Mouse (Mus musculus): Measurements from ENCODE around the gene Samd15.
"Not testable (repeated sequence)": the region's sequence is repeated elsewhere in the genome, so short reads cannot be mapped to it uniquely, and the experiment has no call there.

The Samd15 gene

DNA sequence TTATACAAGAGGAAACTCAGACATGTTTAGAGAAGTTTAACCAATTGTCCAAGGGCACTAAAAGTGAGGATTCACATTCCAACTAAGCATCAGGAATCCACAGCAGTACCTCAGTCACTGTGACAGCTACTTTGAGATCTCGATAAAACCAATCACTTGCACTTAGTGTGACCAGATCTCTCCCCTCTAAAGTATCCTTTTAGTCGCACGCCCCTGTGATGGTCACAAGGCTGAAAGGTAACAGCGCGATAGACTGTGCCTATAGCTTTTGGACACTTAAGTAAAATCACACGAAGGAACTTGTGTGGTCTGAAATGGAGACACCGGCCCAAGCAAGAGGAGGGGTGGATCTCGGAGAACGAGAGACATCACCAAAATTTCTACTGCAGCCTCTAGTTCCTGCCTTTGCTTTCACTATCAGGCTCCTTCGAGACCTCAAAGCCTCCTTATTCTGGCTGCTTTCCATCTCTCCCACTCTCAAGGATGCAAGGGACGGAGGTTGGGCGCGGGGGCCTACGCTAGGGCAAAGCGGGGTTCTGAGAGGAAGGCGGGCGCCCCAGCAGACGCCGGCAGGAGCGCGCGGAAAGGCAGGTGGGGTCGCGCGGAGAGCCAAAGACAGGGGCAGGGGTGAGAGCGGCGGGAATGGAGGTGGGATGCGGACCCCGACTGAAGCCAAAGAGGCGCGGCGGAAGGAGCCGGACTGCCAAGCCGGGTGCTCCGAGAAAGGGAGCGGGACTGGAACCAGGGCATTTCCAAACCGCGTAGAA is at the start of gene Samd15:
TSS of gene Samd15 (plus strand) at position 518 of the 767 bp plus-strand sequence.
- DNase-seq (ENCODE audit: low read depth, low spot score), result peak; percentile 74

DNA sequence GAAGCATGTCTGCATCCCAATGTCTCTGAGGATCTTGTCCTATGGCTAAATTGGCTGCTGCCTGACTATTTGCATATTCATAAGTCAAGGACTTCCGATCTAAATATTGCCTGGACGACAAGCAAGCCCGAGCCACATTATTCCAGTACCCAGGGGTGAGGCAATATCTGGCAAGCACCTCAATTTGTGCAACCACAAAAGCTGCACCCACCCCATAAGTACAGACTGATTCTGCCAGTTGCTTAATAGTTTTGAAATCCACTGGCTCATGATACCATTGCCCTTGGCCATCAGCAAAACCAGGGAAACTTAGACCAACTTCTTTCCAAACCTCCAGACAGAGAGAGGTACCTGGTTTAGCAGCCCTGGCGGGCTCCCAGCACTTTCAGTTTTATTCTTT is 45.1 kb upstream of the Samd15 start:
- not testable (repeated sequence) for DNase-seq (ENCODE audit: low read depth, low spot score)

DNA sequence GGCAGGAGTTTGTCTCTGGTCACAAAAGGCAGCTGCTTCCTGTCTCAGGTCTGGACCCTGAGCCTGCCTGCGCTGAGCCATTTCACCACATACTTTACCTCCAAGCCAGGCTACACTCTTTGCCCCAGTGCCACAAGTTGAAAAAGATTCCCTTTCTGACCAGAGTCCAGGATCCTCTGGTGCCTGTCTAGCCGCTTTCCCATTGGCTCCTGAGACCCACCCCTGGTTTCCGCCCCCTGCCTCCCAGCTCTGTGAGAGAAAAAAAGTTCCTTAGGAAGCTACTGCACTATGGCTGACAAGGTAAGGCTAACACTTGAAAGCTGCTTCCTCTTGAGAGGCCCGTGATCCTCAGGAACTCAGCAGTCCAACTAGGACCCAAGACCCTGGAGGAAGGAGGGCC is 42.2 kb upstream of the Samd15 start:
- no peak for DNase-seq (ENCODE audit: low read depth, low spot score)

DNA sequence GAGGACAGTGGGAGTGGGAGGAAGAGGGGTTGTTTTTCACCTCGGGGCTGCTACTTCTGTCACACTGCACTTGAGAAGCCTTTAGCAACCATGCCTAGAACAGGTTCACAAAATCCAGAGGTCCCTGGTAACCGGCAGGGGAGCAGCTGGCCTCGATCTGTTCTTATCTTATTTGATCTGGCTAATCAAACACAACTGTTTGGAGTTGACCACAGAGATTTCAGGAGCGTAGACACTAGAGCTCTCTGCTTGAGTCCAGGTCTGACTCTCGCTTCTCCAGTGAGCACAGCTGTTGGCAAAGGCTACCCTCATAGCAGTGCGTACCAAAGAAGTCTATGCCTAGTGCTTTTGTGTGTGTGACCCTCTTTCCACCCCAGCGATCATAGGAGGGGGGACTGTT is 41.4 kb upstream of the Samd15 start:
- no peak for DNase-seq (ENCODE audit: low read depth, low spot score)

DNA sequence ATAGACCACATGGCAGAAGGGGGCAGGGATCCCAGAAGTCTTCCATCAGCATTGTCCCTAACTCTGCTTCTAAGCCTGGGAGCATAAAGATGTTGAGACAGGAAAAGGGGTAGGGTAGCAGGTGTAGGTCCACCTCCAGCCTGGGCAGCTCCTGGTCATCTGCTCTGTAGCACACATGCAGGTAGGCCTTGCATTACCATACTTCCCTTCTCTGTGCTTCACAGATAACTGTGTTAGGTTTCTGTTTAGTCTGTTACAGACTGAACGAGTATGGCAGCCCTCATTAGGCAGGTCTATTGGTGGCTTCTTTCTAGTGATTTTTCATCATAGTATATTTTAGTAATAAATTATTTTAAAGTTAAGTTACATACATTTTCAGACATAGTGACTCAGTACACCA is 39.2 kb upstream of the Samd15 start:
- DNase-seq (ENCODE audit: low read depth, low spot score), result no peak

DNA sequence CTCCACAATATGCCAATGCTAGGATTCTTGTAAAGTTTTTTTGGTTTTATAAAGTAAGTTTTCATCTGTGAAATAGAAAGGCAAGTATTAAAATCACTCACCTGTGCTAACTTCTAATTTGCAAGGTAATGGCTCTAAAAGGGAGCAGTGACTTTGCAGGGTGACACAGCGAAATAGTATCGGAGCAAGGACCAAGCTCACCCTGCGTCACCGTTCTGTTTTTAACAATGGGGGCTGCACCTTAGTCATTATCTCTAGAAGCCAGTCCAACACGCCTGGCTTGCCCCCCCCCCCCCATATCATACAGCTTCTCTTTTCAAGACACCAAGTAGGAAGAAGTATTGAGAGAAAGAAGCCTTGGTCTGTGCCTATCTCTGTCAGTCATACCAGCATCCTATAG is 38.7 kb upstream of the Samd15 start:
- no peak for DNase-seq (ENCODE audit: low read depth, low spot score)

DNA sequence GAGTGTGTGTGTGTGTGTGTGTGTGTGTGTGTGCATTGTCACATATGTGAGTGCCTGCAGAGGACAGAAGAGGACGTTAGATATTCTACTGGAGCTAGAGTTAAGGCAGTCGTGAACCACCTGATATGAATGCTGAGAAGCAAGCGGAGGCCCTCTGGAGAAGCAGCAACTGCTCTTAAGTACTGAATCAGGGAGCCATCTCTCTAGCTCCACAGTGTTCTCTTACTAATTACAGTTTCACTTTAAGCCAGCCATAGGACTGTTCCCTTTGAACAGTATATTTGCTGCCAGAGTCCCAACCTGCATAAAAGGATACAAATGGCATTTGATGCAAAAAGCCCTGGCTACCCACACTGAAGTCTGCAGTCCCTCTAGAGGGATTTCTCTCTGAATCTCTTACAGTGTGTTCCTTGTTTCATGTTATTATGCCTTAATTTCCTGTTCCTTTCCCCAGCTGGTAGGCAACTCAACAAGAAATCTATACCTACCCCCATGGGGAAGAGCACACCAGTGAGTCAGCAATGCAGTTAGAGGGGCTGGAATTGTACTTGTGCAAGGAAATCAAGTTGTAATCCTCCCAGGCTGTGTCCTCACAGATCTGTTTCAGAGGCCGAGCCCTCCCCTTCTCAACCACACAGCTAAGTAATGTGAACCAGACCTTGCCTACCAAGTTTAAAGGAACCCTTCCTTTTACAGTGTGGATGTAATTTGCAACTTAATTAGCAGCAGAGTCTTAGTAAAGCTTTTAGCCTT is 24.2 kb upstream of the Samd15 start:
- DNase-seq (ENCODE audit: low read depth, low spot score), result no peak

DNA sequence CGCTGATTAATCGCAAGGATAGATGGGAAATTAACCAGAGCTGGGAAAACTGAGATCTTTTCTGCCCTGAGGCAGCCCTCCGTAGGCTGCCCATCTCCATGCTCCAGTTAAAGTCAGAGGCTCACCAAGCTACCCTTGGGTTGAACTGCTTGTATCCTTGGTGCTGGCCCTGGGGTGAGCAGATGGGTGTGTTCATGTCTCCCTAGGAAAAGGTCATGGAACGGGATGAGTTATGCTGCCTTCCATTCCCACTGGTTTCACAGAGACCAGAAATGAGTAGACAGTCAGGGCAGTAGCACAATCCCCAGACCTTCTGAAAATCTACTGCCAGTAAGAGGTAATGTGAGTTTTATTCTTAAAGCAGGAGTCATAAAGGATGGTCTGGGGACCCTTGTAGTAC is 21.9 kb upstream of the Samd15 start:
- DNase-seq (ENCODE audit: low read depth, low spot score), result no peak

DNA sequence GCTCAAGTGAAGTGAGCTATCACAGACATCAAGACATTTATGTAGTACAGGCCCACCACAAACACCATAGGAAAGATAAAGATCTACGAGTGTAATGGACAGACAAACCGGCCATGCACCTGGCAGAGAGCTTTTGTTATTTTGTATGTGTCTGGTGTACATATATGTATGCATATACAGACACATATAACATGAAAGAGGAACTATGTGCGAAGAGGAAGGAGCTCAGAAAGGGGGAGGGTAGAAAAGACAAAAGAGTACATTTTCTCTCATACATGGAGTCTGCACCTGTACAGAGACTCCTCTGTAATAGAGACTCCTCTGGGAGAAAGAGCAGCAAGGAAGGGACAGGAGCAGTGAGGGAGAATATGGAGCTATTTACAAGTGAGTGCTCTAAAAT is 6.5 kb upstream of the Samd15 start:
- DNase-seq (ENCODE audit: low read depth, low spot score), result peak; percentile 49

DNA sequence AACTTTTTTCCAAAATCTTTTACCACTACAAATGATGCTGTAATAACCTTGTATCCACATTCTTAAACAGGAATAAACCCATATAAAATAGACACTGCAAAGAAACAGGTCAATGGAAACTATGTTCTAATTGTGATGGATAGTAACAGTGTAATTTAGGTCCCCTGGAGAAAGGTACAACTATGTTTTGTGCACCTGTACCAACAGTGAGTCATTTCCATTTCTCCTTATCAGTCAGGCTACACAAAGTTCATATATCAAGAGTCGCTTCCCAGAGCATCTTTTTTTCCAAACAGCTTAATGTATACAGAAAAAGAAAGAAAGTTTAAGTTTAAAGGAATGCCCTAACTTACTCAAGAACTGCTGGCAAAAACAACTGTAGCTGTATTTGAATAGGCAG is 4.5 kb upstream of the Samd15 start:
- no peak for DNase-seq (ENCODE audit: low read depth, low spot score)

DNA sequence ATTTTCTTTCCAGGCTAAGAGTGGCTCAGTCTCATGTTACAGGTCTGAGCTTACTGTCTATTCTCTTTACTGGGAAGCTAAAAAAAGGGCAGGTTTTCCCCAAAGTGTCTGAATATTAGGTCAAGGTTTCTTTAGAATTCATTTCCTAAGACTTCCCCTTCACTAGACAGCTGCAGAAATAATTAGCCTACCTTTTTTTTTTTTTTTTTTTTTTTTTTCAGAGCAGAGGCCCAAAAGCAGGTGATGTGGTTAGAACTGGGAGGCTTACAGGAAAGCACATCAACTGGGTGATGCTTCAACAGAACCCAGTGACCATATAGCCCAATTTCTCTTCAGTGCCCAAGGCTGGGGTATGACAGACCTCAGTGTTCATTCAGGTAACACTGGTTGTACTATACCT is 3.2 kb upstream of the Samd15 start:
- peak; percentile 55 for DNase-seq (ENCODE audit: low read depth, low spot score)

DNA sequence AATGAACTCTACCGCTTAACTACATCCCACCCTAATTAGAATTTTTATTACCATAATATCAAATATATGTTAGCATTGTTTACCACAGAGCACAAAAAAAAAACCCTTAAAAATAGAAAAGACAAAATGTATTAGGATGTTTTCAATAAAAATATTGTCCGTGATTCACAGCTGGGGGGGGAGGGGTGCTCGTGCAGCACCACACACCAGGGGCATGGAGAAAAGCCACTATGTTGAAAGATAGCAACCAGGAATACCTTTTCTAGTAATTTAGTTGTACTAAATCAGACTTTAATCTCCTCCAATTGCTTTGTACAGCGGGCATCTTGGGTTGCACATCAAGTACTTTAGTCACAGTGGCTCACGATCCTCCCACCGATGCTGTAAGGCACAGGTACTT is 731 bp upstream of the Samd15 start:
- no peak for DNase-seq (ENCODE audit: low read depth, low spot score)

DNA sequence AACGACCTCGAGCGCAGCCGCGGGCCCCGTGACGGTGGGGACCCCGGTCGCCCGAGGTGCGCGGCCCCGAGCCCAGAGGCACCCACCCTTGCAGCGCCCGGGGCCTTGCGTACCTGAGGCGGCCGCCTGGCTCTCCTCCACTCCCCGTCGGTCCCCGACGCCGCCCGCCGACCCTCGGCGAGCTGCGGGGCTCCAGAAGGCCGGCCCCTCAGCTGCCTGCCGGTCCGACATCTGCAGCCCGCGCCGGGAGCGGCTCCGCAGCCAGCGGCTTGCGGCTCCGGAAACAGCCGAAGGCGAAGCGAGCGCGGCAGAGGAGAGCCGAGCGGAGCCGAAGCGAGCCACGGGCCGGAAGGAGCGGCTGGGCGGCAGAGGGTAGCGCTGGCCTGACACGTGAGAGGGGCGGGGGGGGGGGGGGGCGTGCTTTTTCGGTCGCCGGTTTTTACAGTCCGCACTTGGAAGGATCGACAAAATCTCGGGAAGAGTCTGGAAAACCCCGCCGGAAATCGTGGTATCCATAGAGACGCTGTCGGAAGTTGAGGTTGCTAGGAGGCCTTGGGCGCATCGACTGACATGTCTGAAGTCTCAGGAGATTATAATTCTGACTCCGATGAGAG is 557 bp downstream of the Samd15 start, which contains the start of gene Tmed8:
TSS of gene Tmed8 (minus strand) at position 482 of the 614 bp plus-strand sequence.
- DNase-seq (ENCODE audit: low read depth, low spot score), result peak; percentile 86

DNA sequence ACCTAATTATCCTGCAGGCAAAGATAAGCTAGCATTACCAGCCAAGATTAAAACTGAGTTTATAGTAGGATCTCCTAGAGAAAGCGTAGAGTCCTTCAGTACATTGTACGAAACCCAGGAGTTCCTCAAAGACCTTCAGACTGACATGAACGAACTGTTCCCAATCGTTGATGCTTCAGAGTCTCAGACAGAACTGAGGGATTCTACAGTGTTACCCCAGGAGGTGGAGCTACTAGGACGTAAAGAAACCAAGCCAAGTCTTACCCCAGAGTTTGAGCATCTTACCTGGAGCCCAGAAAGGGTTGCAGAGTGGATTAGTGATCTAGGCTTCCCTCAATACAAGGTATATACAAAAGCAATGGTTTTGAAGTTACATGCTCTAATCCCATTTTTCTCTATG is 2.2 kb downstream of the Samd15 start:
- peak; percentile 52 for DNase-seq (ENCODE audit: low read depth, low spot score)

DNA sequence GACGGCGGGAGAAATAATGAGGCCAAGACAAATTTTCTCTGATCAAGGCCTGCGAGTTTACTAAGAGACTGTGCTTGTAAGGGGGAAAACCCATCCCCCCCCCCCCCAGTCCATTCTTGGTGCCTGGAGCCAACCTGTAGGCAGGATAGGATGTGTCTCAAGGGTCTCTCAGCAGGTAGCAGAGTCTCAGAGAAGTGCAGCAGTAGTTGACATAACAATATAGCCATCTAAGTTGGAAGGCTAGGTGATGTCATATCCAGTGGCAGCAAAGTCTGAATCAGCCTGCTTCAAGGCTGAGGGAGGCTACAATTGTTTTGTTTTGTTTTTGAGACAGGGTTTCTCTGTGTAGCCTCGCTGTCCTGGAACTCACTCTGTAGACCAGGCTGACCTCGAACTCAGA is 6.3 kb downstream of the Samd15 start:
- DNase-seq (ENCODE audit: low read depth, low spot score), result not testable (repeated sequence)

DNA sequence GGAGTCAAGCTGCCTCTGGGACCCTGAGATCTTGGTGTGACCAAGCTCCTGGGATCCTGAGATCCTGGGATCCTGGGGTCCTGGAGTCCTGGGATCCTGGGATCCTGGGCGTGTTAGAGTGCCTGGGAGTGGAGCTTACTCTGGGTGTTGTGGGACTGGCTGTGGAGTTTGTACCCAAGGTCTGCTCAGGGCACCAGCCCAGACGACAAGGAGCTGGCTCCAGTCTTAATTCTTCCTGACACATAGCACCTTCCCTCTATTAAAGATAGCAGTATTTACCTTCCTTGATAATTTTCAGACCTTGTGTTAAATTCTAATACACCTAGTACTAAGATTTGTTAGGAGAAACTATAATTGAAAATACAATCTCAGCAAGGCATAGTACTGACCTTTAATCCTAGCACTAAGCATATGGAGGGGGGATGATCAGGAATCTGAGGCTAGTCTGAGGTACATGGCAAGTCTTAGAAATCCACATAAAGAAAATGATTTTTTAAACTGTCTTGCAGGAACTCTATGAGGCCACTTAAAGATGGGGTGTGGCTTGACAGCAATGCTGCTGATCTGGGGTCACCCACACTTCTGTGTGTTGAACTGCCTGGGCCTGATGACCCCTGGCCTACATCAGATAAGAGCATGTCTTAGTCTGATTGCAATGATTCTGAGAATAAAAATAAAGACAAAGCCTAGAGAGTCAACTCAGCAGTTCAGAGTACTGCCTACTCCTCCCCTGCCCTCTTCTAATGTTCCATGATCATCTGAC is 13.5 kb downstream of the Samd15 start:
- DNase-seq (ENCODE audit: low read depth, low spot score), result no peak

DNA sequence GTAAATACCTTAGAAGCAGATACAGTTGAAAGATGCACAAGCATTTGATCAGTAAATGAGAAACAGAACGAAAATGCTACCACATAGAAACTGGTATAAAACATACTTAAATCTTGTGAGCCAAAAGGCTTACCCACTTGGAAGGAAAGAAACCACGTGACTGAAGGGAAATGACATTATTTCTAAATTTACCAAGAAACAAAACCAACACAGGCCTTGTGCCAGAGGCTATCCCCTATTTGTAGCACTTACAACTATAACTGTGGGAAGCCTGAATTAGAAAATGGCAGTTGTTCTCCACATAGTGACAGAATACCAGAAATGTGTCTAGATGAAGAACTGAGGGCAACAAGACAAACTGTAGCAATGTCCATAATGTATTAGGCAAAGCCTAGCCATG is 16.5 kb downstream of the Samd15 start:
- no peak for DNase-seq (ENCODE audit: low read depth, low spot score)

DNA sequence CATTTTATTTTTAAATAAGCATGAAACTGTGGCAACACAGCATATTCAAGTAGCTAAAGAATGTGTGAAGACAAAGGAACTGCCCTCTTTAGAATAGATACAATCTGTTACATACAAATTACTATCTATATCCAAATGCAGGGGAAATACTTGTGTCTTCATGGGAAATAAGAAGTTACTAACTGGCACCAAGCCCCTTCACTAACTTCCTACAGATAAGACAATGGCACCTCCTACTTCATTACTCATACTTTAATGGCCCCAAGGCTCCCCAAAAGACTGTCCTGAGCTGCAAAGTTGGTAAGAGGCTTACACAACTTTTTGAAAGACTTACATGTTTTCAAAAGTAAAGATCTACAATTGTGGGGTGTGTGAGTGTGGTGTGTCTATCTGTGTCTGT is 18.1 kb downstream of the Samd15 start:
- DNase-seq (ENCODE audit: low read depth, low spot score), result no peak

DNA sequence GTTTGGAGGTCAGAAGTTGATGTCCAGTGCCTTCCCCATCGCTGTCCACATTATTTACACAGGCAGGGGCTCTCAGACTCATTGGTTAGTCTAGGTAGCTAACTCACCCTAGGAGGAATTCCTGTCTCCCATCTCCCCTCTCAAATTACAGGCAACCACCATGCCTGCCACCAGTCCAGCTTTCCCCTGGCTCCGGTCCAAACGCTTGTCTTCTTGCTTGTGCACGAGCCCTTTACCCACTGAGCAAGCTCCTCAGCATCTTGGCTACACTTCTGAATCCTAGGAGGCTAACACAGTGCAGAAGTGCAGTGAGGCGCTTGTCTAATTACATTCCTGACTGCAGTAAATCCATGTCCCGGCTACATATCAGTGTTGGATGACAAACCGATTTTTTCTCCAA is 19.8 kb downstream of the Samd15 start:
- DNase-seq (ENCODE audit: low read depth, low spot score), result no peak

DNA sequence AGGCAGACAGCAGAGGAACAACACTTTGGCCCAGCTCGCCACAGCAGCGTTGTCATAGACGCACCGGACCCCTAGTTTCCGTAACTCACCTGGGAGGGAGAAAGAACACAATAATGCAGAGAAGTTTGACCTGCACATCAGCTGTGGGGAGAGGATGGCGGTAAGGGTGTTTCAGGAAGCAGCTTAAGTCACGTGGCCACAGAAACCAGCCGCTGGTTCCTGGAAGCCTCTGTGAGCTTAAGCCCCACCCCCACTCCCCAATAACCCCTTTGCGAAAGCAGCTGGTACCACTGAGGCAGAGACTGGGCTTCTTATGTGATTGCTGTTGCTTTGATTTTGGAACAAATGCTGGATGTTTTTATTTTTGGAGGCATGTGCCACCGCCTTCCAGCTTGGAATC is 25.4 kb downstream of the Samd15 start:
- no peak for DNase-seq (ENCODE audit: low read depth, low spot score)

DNA sequence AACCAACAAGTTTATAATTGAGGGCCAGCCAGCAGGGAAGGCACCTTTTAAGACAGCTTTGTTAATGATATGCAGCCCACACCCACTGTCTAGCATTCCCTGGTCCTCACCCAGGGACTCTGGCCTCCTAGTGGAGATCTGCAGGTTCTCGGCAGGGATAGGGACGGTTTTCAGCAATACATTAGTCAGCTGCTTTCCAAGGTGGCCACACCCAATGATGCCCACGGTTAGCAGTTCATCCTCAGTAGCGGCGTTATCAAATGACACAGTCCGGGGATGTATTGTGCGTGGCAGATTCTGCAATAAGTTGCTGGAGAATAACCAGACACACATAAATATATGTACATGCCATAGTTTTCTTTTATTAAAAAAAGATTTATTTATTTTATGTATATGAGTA is 27.3 kb downstream of the Samd15 start:
- DNase-seq (ENCODE audit: low read depth, low spot score), result no peak

DNA sequence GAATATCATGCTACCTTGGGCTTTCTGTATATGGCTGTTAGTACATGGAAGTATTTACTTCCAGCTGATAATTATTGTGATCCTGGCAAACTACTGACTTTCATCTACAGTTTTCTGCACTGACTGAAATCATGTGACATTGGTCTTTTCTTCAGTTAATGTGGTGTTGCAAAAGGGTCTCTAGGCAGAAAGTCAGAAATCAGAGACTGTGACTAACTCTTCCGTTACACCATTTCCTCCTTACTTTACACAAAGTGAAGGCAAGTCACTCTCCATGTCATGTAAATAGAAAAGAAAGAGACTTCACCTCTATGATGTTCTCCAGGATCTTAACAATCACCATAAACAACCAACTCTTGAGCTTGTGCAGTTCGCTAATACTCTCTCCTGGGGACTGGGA is 30.1 kb downstream of the Samd15 start:
- no peak for DNase-seq (ENCODE audit: low read depth, low spot score)
